Mouse (Mus musculus) lung, postnatal 0 days (tissue): ENCODE data around the gene Sorbs2.

Experiments used
- CTCF ChIP-seq: IDR thresholded peaks from 2 replicates; pipeline ENCODE4 v1.5.1; 2016; ENCODE audit warnings: antibody characterized with exemption, mild to moderate bottlenecking
- EP300 ChIP-seq: IDR thresholded peaks from 2 replicates; pipeline ENCODE4 v1.6.1; 2016; ENCODE audit warnings: antibody characterized with exemption, mild to moderate bottlenecking, control low read depth

DNA sequence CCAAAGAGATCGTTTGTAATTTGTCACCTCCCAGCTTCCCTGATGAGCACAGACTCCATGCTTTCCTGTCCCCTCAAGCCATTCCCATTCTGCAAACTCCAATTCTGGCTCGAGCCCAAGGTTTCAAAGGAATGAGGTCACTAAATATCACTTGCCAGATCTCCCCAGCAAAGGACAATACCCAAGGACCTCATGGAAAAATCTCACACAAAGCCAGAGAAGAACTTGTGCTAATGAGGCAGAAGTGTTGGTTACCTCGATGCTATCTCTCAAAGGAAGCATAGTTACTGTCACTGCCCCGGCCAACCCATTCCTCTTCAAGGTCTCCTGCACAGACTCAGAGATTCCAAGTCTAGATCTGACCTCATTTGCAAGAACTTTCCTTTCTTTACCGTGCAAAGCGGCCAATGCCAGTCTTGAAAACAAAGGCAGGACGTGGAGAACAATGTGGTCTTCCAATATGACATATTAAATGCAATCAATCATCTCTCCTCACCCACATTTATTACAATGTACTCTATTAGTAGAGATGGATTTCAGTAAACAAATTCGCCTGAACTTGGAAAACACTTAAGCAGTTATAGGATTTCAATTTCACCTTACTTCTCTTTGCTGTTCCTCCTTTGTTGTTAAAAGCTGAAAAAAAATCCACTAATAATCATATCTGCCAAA is 37.9 kb upstream of the Sorbs2 start:
- TF ChIP-seq CTCF, result no peak
- TF ChIP-seq EP300, result peak; percentile 95
